Mouse (Mus musculus) liver, adult (tissue): ENCODE data around the gene Apaf1.

ENCODE experiments used
- GATA4 ChIP-seq: IDR thresholded peaks from 2 replicates; pipeline ENCODE4 v1.6.1; 2014; ENCODE audit warnings: mild to moderate bottlenecking, low read length; ENCODE audit not compliant: insufficient replicate concordance

Gene Apaf1

DNA sequence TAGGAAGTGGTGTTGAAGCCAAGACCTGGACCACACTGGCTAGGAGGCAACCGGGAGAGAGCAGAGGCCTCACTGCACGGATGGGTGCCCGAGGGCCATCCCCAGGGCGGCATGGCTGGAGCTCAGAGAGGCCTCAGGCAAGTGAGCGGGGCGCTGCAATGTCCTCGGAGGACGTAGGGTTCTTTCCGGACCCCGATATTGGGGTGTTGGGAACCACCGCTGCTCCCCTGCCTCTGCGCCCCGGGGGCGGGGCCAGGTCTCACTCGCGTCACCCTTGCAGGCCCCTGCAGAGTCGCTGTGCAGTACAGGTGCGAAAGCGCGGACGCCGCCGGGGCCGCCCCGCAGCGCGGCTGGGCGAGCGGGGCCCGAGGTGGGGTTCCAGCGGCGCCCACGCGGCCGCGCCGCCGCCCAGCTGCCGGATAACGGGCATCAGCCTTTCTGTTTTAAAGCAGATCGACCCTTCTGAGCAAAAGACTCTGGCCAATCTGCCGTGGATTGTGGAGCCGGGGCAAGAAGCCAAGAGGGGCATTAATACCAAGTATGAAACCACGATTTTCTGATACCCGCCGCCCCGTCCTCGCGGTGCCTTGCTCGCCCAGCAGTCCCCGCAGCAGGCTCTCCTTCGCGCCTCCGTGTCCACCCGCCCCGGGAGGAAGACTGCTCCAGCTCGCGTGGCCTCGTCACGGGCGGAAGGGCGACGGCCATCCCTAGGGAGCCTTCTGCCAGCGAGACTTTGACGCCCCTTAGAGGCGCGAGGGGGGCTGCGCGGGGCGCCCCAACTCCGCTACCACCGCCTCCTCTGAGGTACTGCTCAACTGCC, 113.0 kb downstream of the Apaf1 start:
- TF ChIP-seq GATA4: no peak

DNA sequence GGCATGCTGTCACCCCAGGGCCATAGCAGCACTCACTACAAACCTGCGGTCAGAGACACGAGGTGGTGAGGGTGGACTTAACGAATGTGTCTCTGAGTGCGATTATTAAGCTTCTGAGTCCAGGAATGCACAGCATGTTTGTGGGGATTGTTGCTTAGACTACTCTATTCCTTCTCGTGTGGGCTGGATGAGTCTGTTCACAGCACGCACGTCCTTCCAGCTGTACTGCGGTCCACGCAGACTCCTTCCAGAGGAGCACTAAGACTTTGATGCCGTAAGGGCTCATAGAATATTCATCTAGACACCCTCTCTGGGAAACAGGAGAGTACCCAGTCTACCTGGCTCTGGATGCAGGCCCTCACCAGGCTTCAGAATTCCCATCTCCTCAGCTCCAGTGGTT, 114.3 kb downstream of the Apaf1 start:
- TF ChIP-seq GATA4: no peak

DNA sequence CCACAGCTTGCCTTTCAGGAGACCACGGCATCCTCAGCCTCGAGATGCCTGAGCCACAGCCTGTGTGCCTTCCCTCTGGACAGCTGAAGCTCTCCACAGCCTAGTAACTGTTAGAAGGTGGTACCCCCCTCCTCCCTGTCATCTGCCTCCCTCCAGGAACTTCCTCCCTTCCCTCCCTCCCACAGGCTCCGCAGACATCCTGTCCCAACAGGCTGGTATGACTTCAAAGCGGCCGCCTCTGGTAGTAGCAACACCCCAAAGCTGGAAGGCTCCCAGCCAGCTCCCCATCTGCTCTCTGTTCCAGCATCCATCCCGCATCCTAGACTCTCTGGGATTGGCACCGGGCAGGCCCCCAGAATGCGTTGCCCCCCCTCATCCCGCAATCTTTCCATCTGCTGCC, 115.7 kb downstream of the Apaf1 start:
- TF ChIP-seq GATA4: no peak

DNA sequence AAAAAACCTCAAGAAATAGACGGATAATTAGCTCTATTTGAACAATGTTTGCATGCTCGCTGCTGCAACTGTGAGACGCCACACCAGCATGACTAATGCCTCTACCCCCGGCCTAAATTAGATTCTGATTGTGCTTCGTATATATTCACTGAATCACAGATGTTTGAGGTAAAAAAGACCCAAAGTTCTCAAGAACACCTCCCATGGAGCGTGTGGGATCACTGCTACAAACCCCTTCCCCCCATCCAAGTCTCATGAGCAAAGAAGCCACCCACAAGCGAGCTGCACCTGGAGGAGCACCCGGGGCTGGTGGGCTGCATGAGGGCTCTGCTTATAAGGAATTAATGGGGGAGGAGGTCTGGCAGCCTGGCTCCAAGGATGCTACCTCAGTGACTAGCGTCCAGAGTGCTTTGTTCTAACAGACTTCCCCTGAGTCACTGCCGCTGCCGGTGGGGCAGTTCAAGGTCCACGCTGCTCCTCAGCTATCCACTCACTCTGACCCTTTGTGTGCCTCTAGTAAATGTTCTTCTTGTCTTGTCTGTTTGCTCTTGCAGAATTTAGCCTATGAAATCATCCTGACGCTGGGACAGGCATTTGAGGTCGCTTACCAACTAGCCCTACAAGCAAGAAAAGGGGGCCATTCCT, 116.8 kb downstream of the Apaf1 start:
- TF ChIP-seq GATA4: no peak

DNA sequence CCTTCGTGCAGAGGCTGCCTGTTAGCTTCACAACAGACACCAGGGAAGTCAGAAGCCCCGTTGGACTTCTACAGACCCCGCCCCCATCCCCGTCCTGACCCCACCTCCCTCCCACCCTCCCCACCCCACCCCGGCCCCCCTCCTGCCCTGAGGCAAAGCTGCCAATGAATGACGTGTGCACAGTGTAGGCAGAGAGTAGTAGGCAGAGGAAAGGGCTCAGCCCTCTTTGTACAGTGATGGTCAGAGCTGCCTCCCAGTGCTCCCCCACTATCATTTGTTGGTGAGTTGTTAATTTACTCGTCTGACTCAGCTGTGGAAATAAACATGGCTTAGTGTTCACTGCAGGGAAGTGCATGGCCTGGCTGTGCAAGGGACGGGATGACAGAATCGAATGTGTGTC, 118.1 kb downstream of the Apaf1 start:
- TF ChIP-seq GATA4: no peak

DNA sequence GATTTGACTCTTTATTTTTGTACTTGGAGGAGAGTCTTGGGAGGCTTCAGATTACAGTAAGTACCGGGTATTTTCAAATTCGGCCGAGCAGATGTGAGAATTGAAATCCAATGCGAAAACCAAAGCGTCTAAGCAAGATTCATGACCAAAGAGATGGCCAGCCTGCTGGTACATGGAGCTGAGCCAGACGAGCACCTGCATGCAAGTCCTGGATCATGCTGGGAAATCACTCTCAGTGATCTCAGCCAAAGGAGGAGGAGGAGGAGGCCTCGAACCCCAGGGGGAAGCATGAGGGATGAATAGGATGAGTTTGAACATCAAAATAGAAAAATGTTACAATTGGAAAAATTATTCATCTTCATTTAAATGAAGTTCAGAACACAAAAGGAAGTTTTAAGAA, 122.2 kb downstream of the Apaf1 start:
- TF ChIP-seq GATA4: no peak

DNA sequence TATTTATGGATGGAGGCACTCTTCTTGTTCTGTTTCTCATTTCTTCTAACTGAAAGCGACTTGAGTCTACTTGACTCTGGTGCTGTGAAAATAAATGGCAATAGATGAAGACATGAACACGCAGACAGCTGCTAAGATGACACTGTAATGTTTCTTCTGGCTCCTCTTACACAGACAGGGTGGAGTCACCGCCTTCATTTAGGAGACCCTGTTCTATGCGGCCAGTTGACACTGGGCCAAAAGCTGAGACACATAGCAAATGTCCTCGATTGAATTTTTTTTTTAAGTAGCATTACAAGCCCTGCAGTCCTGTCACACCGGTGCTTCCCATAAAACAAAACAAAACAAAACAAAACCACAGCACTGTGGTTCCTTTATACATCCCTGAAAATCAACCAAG, 128.7 kb downstream of the Apaf1 start:
- no peak for TF ChIP-seq GATA4

DNA sequence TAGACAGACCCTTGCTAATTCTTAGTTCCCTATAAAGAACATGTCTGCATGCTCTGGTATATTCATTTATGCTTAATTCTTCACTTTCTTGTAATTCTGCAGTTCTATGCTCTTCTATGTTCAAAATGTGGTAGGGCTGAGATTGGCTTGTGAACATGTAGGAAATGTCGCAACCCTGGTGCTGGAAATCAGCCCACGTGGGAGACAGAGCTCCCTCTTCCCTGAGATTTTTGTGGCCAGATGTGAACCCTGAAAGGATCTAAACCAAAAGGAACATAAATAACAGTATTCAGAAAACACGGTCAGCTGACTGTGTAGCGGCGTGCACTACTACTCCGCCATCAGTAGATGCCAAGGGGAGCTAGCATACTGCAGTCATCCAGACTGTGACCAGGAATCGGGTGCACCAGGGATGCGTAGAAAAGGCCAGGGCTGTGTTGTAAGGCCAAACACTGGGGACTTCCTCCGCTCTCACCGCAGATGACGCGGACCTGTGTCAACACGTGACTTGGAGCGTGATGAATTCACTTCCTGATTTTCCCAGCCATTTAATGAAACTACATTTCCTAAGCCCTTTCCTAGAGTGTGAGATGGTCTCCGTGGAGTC, 129.4 kb downstream of the Apaf1 start:
- TF ChIP-seq GATA4: no peak

DNA sequence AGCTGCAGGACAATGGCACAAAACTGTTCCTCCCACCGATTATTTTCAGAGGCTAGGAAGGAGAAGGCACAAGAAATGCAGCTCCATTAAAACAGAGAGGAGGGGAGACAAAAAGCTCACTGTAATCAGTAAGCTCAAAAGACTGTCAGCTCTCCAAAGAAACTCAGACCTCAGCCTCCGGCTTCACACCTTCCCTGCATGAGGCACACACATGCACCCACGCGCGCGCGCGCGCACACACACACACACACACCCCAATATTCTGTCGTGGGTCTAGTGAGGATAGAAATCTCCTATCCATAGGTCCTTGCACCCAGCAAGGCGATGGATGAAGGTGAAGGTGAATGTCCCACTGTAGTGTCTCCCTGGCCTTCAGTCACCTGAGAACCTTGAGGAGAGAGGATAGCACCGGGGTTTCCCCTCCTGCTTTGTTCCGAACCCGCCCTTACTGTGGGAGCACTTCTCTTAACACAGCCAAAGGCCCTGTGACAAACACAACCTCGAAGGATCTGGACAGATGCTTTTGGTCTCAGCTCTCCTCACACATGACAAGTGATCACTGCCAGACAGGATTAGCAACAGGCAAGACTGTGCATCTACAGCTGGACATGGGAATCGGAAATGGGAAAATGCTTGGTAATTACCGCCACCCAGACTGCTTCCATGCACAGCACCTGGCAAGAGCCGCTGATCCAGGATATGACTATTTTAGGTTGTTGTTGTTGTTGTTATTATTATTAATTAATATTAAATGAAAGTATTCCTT, 134.8 kb downstream of the Apaf1 start:
- TF ChIP-seq GATA4: no peak

DNA sequence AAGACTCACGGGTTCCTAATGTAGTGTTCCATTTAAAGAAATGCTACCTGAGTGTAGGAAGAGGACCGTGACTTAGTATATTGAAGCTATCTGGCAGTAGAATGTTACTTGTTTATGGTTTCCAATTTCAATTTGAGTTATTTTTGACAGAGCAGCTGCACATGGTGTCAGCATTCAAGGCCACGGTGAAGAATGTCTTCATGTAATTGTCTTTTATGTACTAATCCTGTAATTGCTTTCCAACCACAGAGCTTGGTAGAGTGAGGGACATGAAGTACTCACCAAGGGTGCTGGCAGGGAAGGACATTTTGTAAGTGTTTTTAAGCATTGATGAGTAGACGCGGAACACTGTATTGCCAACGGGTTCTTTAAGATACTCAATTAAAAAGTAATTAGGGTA, 135.5 kb downstream of the Apaf1 start:
- no peak for TF ChIP-seq GATA4

DNA sequence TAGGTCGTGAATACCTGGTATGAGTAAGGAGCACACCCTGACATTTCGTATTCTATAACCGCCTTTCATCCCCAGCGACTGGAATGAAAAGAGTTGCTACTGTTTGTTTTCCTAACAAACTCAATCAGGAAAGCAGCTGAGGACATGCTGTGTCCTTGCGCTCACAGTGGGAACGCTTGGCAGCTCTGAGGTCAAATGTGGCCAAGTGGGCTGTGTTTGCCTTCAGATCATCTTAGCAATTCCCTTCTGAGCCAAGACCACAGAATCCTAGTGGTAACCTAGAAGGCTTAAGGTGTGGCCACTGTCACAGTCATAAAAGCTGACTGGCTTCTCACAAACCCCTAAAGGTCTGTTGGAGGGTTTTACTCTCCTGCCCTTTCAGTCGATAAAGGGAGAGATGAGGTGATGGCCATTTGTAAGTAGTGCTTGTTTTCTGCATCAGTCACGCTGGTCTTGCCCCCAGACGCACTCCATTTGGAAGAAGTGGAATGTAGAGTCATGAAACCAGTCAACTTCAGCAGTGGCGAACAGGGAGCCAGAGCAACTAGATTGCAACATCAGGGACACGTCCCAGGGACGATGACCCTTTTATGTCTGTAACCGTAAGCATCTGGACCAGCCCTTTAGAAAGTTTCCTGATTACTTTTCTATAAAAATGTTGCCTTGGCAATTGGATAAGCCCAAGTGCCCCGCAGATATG, 140.4 kb downstream of the Apaf1 start:
- no peak for TF ChIP-seq GATA4

DNA sequence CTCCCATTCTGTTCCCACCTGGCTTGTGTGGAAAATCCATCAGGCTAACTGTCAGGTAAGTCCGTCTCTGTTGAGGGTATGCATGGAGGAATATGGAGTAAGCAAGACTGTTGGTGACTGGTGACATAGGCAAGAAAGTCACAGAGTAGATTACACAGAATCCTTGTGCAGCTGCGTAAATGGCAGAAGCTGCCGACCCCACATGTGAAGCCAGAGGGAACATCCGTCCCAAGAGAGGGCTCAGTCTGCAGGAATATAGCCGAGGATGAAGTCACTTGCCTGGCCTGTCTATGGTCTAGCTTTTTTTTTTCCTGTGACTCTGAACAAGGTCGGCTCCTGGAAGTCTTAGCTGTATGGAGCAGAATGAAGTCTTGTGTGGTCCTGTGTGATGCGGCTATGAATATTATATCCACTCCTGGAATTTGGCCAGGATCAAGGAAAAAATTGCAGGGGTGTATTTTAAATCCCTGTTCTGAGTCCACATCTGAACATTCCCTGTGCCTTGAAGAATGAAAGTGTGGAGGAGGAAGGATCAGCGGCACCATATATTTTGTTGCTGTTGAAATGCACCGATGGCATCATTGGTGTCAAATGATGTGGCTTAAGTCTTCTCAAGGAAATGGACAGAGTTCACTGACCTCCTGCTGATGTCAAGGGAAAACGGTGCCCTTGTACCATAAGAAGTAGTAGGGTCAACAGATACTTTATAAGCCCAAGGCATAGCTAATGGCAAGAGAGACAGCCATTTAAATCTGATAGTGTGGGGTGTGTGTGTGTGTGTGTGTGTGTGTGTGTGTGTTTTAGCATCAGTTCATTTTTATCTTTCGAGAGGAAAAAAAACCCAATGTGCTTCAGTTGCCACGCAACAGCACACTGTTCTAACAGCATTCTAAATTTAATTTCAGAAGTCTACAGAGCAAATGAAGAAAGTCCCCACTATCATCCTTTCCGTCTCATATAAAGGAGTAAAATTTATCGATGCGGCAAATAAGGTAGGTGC, 141.7 kb downstream of the Apaf1 start:
- no peak for TF ChIP-seq GATA4
